13 mouse cellular contexts compared by ENCODE assay signal in the genomic region with DNA sequence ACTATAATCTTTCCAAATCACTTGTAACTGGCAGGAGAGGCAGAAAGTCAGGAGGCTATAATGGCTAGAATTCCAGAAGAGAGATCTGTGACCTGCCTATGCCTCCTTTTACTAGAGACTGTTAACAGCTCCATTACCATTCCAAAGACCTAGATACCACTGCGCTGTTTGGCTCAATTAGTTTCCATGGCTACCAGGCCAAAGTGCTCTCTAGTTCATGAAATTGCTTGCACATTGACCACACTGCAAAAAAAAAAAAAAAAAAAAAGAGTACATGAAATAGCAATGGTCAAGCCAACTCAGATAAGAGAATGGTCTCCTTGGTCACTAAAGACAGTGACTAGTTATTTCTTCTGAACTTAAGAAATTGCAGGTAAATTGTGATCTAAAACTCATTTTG.
DNase-seq lines count a peak whose midpoint lies in the region; ATAC-seq lines count a peak whose summit lies in the region.
"Had no signal": no experiment of that assay in that cellular context is flagged by ENCODE, and none has a peak within 500 bp of the region (broad histone marks: within the 10 kb centered on the region; RNA-seq: fewer than 3 reads in every experiment).

No protein-coding gene starts in this region.

- peak; percentile 3 to 19 for DNase-seq in kidney, adult 8-10 months
- peak; percentile 45 for DNase-seq in WW6 (ENCODE audit: low read depth, low spot score)
- peak; percentile 2 for DNase-seq in embryo, embryonic 11.5 days (ENCODE audit: low read depth, low spot score)
- peak; percentile 46 for DNase-seq in neural tube, embryonic 11.5 days (ENCODE audit: low spot score)
- DNase-seq in heart, adult 18-20 months, result no peak
- no peak for DNase-seq in urinary bladder, postnatal 4 days (ENCODE audit: low spot score in 2 of 2)
- DNase-seq: adrenal gland, adult 2 months; cerebellum, postnatal 10 days; right cerebral cortex, postnatal 14 days; thymus, postnatal 25 days had no signal

- no peaks in the 10 kb centered on the region for H3K4me1 ChIP-seq in kidney, embryonic 16.5 days (ENCODE audit: insufficient read depth, low read length)
- H3K4me1 ChIP-seq in neural tube, embryonic 11.5 days (ENCODE audit: control insufficient read depth, insufficient read depth, low read length), result no peaks in the 10 kb centered on the region
- H3K4me1 ChIP-seq: limb, embryonic 15.5 days had no signal

- no peak overlapping the region for H3K27ac ChIP-seq in kidney, embryonic 16.5 days (ENCODE audit: low read length)
- H3K27ac ChIP-seq in neural tube, embryonic 11.5 days (ENCODE audit: low read depth, low read length), result no peak overlapping the region
- H3K27ac ChIP-seq: kidney, postnatal 0 days; limb, embryonic 15.5 days had no signal

- no peak for ATAC-seq in kidney, embryonic 16.5 days (ENCODE audit: low FRiP score, low TSS enrichment)
- peak; percentile 63; the same call in 1 of the 2 replicates for ATAC-seq in neural tube, embryonic 11.5 days (ENCODE audit: insufficient read depth, low FRiP score, low TSS enrichment)

- H3K36me3 ChIP-seq in kidney, embryonic 16.5 days (ENCODE audit: insufficient read depth, low read length), result no peaks in the 10 kb centered on the region
- no peaks in the 10 kb centered on the region for H3K36me3 ChIP-seq in neural tube, embryonic 11.5 days (ENCODE audit: control insufficient read depth, insufficient read depth, low read length)
- H3K36me3 ChIP-seq: limb, embryonic 15.5 days had no signal

- 7% methylated on average over 1 of the region's 1 CpGs for WGBS in kidney, embryonic 16.5 days
- WGBS in neural tube, embryonic 11.5 days, result 3% methylated on average over 1 of the region's 1 CpGs

- H3K4me2 ChIP-seq in kidney, embryonic 16.5 days (replicated peaks; ENCODE audit: low read depth, low read length), result no peak overlapping the region
- no peak overlapping the region for H3K4me2 ChIP-seq in neural tube, embryonic 11.5 days (ENCODE audit: low read depth)
- H3K4me2 ChIP-seq: limb, embryonic 15.5 days had no signal

- H3K9me3 ChIP-seq in kidney, embryonic 16.5 days (ENCODE audit: low read length), result no peaks in the 10 kb centered on the region
- no peaks in the 10 kb centered on the region for H3K9me3 ChIP-seq in neural tube, embryonic 11.5 days (ENCODE audit: control insufficient read depth, low read length)
- H3K9me3 ChIP-seq: limb, embryonic 15.5 days had no signal

- no peak overlapping the region for H3K9ac ChIP-seq in kidney, embryonic 16.5 days (replicated peaks; ENCODE audit: low read length)
- no peak overlapping the region for H3K9ac ChIP-seq in neural tube, embryonic 11.5 days (ENCODE audit: low read length)
- H3K9ac ChIP-seq: limb, embryonic 15.5 days had no signal

- no peak overlapping the region for H3K4me3 ChIP-seq in kidney, embryonic 16.5 days (ENCODE audit: low read length)
- no peak overlapping the region for H3K4me3 ChIP-seq in neural tube, embryonic 11.5 days (ENCODE audit: low read depth, low read length)
- H3K4me3 ChIP-seq: limb, embryonic 15.5 days had no signal

- H3K27me3 ChIP-seq in kidney, embryonic 16.5 days (ENCODE audit: insufficient read depth, low read length), result no peaks in the 10 kb centered on the region
- no peaks in the 10 kb centered on the region for H3K27me3 ChIP-seq in neural tube, embryonic 11.5 days (ENCODE audit: control insufficient read depth, insufficient read depth, low read length)
- H3K27me3 ChIP-seq: limb, embryonic 15.5 days had no signal

Comparison
In these comparisons a context has a peak if more than half of its experiments do, and no peak if none do; other contexts are left out.
1. DNase-seq: peak in kidney, adult 8-10 months (2 of 2), WW6 (single experiment), embryo, embryonic 11.5 days (single experiment) and neural tube, embryonic 11.5 days (single experiment); none in heart, adult 18-20 months (0 of 2) and urinary bladder, postnatal 4 days (0 of 2).